Mouse (Mus musculus): Measurements from ENCODE around the gene Gm2174. TPM values are rescaled to one million over a fixed set of nuclear protein-coding genes. Genes with fewer than 3 reads are reported as not detected.

Gm2174 gene
- polyA plus RNA-seq, 1 experiment: not detected

- Histone ChIP-seq H3K4me3 (ENCODE audit: low read depth, low read length) (no peak overlapping the region), H3K27ac (ENCODE audit: insufficient read depth, low read depth, low read length) (0 out of 2 replicates have a peak overlapping the region, but pooled peaks have one; percentile 22), H3K27me3 (ENCODE audit: control insufficient read depth, insufficient read depth, low read length) (no peaks in the 10 kb centered on the region), H3K36me3 (ENCODE audit: control insufficient read depth, insufficient read depth, low read length) (no peaks in the 10 kb centered on the region), H3K4me1 (ENCODE audit: control insufficient read depth, insufficient read depth, insufficient read length, low read length) (no peaks in the 10 kb centered on the region)
- WGBS: 44% methylated on average over 14 of the region's 14 CpGs
- TF ChIP-seq POLR2A (IDR thresholded peaks at IDR 0.05; ENCODE audit: low read depth, low read length) (no peak), CTCF (IDR thresholded peaks at IDR 0.05; ENCODE audit: extremely low read depth, insufficient read length, insufficient replicate concordance, low read depth, low read length) (no peak)
Observed at GRCm38 (mm10) chrX:56462020-56462933, 14.5 kb downstream of the Gm2174 start.

- H3K27me3 ChIP-seq (ENCODE audit: control insufficient read depth, insufficient read depth, low read length): no peaks in the 10 kb centered on the region
- H3K27ac ChIP-seq (ENCODE audit: insufficient read depth, low read depth, low read length): no peak overlapping the region
- TF ChIP-seq POLR2A (IDR thresholded peaks at IDR 0.05; ENCODE audit: low read depth, low read length): no peak
- TF ChIP-seq CTCF (IDR thresholded peaks at IDR 0.05; ENCODE audit: extremely low read depth, insufficient read length, insufficient replicate concordance, low read depth, low read length): no peak
- H3K4me1 ChIP-seq (ENCODE audit: control insufficient read depth, insufficient read depth, insufficient read length, low read length): no peaks in the 10 kb centered on the region
- 31% methylated on average over 1 of the region's 1 CpGs for WGBS
- H3K36me3 ChIP-seq (ENCODE audit: control insufficient read depth, insufficient read depth, low read length): no peaks in the 10 kb centered on the region
- no peak overlapping the region for H3K4me3 ChIP-seq (ENCODE audit: low read depth, low read length)
Observed at GRCm38 (mm10) chrX:56464906-56465305, 17.1 kb downstream of the Gm2174 start.

DNA sequence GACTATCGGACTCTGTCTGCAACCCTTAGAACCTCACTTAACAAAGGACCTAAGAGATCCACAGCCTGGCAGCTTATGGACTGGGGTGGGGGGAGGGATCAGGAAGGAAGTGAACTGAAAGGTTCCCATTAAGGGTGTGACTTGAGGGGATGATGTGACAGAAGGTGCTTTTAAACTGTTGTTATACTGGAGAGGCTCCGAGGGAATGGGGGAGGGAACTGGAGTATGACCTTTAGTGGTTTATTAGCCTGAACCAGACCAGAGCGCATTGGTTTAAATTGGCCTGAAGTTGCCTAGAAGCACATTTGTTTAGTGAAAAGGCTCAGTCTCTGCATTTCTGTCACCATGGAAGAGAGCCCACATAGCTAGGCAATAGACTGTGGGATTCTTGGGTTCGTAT, 19.9 kb downstream of the Gm2174 start:
- H3K27ac ChIP-seq (ENCODE audit: insufficient read depth, low read depth, low read length): no peak overlapping the region

GRCm38 (mm10) chrX:56468422-56468821, 20.7 kb downstream of the Gm2174 start:
- no peaks in the 10 kb centered on the region for H3K4me1 ChIP-seq (ENCODE audit: control insufficient read depth, insufficient read depth, insufficient read length, low read length)
- H3K36me3 ChIP-seq (ENCODE audit: control insufficient read depth, insufficient read depth, low read length): no peaks in the 10 kb centered on the region
- H3K4me3 ChIP-seq (ENCODE audit: low read depth, low read length): no peak overlapping the region
- H3K27me3 ChIP-seq (ENCODE audit: control insufficient read depth, insufficient read depth, low read length): no peaks in the 10 kb centered on the region
- TF ChIP-seq CTCF (IDR thresholded peaks at IDR 0.05; ENCODE audit: extremely low read depth, insufficient read length, insufficient replicate concordance, low read depth, low read length) (no peak), POLR2A (IDR thresholded peaks at IDR 0.05; ENCODE audit: low read depth, low read length) (no peak)
- WGBS: 38% methylated on average over 6 of the region's 6 CpGs
- no peak overlapping the region for H3K27ac ChIP-seq (ENCODE audit: insufficient read depth, low read depth, low read length)

More for the DNA sequence above, 19.9 kb downstream of the Gm2174 start:
- H3K27me3 ChIP-seq (ENCODE audit: control insufficient read depth, insufficient read depth, low read length): no peaks in the 10 kb centered on the region
- H3K36me3 ChIP-seq (ENCODE audit: control insufficient read depth, insufficient read depth, low read length): no peaks in the 10 kb centered on the region
- TF ChIP-seq CTCF (IDR thresholded peaks at IDR 0.05; ENCODE audit: extremely low read depth, insufficient read length, insufficient replicate concordance, low read depth, low read length) (no peak), POLR2A (IDR thresholded peaks at IDR 0.05; ENCODE audit: low read depth, low read length) (no peak)
- no peak overlapping the region for H3K4me3 ChIP-seq (ENCODE audit: low read depth, low read length)
- H3K4me1 ChIP-seq (ENCODE audit: control insufficient read depth, insufficient read depth, insufficient read length, low read length): no peaks in the 10 kb centered on the region
- WGBS: 63% methylated on average over 4 of the region's 4 CpGs

DNA sequence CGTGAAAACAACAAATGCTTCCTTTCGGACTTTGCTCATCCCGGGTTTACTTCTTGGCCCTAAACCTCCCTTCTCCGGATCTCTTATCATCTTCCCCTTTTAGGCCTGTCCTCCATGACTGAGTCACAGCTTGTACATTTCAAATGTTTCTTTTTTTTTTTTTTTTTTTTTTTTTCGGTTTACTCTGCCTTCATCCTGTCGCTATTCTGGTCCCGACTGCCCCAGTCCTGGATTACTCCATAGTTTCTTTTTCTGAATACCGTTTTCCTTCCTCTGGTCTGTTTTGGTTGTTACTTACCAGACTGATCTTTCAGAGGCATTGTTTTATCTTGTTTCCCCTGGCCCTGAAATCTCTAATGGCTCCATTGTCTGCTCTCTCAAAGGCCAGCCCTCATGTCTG, 26.3 kb downstream of the Gm2174 start:
- Histone ChIP-seq H3K27me3 (ENCODE audit: control insufficient read depth, insufficient read depth, low read length) (no peaks in the 10 kb centered on the region), H3K27ac (ENCODE audit: insufficient read depth, low read depth, low read length) (no peak overlapping the region), H3K4me1 (ENCODE audit: control insufficient read depth, insufficient read depth, insufficient read length, low read length) (no peaks in the 10 kb centered on the region), H3K4me3 (ENCODE audit: low read depth, low read length) (no peak overlapping the region), H3K36me3 (ENCODE audit: control insufficient read depth, insufficient read depth, low read length) (no peaks in the 10 kb centered on the region)
- WGBS: 60% methylated on average over 8 of the region's 8 CpGs
- TF ChIP-seq CTCF (IDR thresholded peaks at IDR 0.05; ENCODE audit: extremely low read depth, insufficient read length, insufficient replicate concordance, low read depth, low read length): no peak
- TF ChIP-seq POLR2A (IDR thresholded peaks at IDR 0.05; ENCODE audit: low read depth, low read length): no peak

DNA sequence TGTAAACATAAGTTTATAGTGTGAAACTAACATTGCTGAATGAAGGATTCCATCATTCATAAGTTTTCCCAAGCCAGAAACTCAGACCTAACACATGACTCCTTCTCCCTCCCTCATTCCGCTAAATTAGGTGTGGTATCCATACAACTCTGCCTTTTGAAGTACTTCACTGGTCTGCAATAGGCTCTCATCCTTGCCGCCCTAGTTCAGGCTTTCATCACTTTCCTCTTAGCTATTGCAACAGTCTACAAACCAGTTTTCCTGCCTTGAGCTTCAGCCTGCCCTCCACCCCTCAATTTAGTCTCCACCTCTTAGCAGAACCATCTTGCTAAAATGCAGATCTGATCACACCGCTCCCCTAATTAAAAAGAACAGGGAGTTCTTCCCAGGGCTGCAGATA, 29.8 kb downstream of the Gm2174 start:
- WGBS: 80% methylated on average over 3 of the region's 3 CpGs

DNA sequence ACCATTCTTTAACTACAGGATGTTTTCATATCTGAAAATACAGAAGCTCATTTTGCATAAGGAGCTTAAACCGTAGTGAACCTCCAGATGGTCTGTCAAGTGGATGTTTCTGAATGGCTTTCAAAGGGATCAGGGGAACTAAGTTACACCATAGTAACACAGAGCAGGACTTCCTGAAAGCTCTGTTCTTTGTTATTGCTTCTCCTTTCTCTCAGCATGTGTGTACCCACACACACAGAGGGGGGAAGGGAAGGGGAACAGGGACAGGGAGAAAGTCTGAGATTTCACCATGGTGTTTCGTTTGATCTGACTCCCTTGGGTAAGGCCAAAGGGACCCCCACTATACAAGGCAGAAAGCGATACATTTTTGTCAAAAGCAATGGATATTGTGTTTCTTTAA, 34.1 kb downstream of the Gm2174 start:
- TF ChIP-seq POLR2A (IDR thresholded peaks at IDR 0.05; ENCODE audit: low read depth, low read length): no peak
- no peak for TF ChIP-seq CTCF (IDR thresholded peaks at IDR 0.05; ENCODE audit: extremely low read depth, insufficient read length, insufficient replicate concordance, low read depth, low read length)
- no peaks in the 10 kb centered on the region for H3K4me1 ChIP-seq (ENCODE audit: control insufficient read depth, insufficient read depth, insufficient read length, low read length)
- H3K27me3 ChIP-seq (ENCODE audit: control insufficient read depth, insufficient read depth, low read length): no peaks in the 10 kb centered on the region
- no peak overlapping the region for H3K4me3 ChIP-seq (ENCODE audit: low read depth, low read length)
- H3K27ac ChIP-seq (ENCODE audit: insufficient read depth, low read depth, low read length): no peak overlapping the region
- no peaks in the 10 kb centered on the region for H3K36me3 ChIP-seq (ENCODE audit: control insufficient read depth, insufficient read depth, low read length)
- WGBS: 74% methylated on average over 3 of the region's 3 CpGs

More for the DNA sequence above, 29.8 kb downstream of the Gm2174 start:
- Histone ChIP-seq H3K27ac (ENCODE audit: insufficient read depth, low read depth, low read length) (no peak overlapping the region), H3K36me3 (ENCODE audit: control insufficient read depth, insufficient read depth, low read length) (no peaks in the 10 kb centered on the region), H3K4me1 (ENCODE audit: control insufficient read depth, insufficient read depth, insufficient read length, low read length) (no peaks in the 10 kb centered on the region), H3K27me3 (ENCODE audit: control insufficient read depth, insufficient read depth, low read length) (no peaks in the 10 kb centered on the region), H3K4me3 (ENCODE audit: low read depth, low read length) (no peak overlapping the region)
- no peak for TF ChIP-seq POLR2A (IDR thresholded peaks at IDR 0.05; ENCODE audit: low read depth, low read length)
- no peak for TF ChIP-seq CTCF (IDR thresholded peaks at IDR 0.05; ENCODE audit: extremely low read depth, insufficient read length, insufficient replicate concordance, low read depth, low read length)
